Mouse (Mus musculus) spleen, adult 2 months (tissue): ENCODE measurements around the gene Reps1.

Experiments used
- CTCF ChIP-seq: fragments of 200-500 bp; IDR thresholded peaks from 2 replicates; pipeline ENCODE4 v1.5.1; 2011; ENCODE audit warnings: mild to moderate bottlenecking, inconsistent platforms; ENCODE audit not compliant: insufficient read depth, insufficient read length, insufficient replicate concordance; ENCODE audit errors: extremely low read depth
- POLR2A ChIP-seq: fragments of 200-500 bp; IDR thresholded peaks from 2 replicates; pipeline ENCODE4 v1.6.1; 2011; ENCODE audit warnings: low read depth, low read length, inconsistent platforms

GRCm38 (mm10) chr10:18142231-18142630 is 86.6 kb downstream of the Reps1 start:
- TF ChIP-seq CTCF (no peak), POLR2A (no peak)
